Mouse (Mus musculus): ENCODE measurements around the gene Rnaseh2b. TPM values are rescaled to one million over a fixed set of nuclear protein-coding genes. Genes with fewer than 3 reads are reported as not detected.

Gene Rnaseh2b
- 10 to 100 TPM in 1 of 2 experiments, 1 to 10 TPM in 1; 9.9 to 11.1 TPM for total RNA-seq (2021)

GRCm38 (mm10) chr14:62292488-62293339 lies at the start of gene Rnaseh2b, which contains the start of gene Dleu7:
Gene Rnaseh2b (plus strand): TSS chr14:62292589.
Gene Dleu7 (minus strand): TSS chr14:62293047.
- intact Hi-C loops (cut with DNase I): no loop called here
- DNase-seq (ENCODE audit: low spot score): no peak

- DNase-seq (ENCODE audit: low spot score): no peak
- intact Hi-C loops (cut with DNase I): no loop called here
These were observed 48.9 kb upstream of the Rnaseh2b start for GRCm38 (mm10) chr14:62243530-62243929.

GRCm38 (mm10) chr14:62245557-62245956 lies 46.8 kb upstream of the Rnaseh2b start:
- no peak for DNase-seq (ENCODE audit: low spot score)
- intact Hi-C loops (cut with DNase I): no loop called here

- intact Hi-C loops (cut with DNase I): no loop called here
- DNase-seq (ENCODE audit: low spot score): no peak
These were observed 44.0 kb upstream of the Rnaseh2b start for GRCm38 (mm10) chr14:62248345-62248744.

- no peak for DNase-seq (ENCODE audit: low spot score)
- intact Hi-C loops (cut with DNase I): no loop called here
These were observed 43.6 kb upstream of the Rnaseh2b start for GRCm38 (mm10) chr14:62248796-62249195.

- no peak for DNase-seq (ENCODE audit: low spot score)
These were observed 43.1 kb upstream of the Rnaseh2b start for GRCm38 (mm10) chr14:62249251-62249650.

GRCm38 (mm10) chr14:62250046-62250445 lies 42.3 kb upstream of the Rnaseh2b start:
- intact Hi-C loops (cut with DNase I): loop anchor here (5.0 to 10.0 kb wide), 2 partner anchors 208 to 595 kb away; no protein-coding TSS in a partner anchor
- no peak for DNase-seq (ENCODE audit: low spot score)

More at GRCm38 (mm10) chr14:62249251-62249650, 43.1 kb upstream of the Rnaseh2b start:
- intact Hi-C loops (cut with DNase I): no loop called here

GRCm38 (mm10) chr14:62251999-62252398 lies 40.4 kb upstream of the Rnaseh2b start:
- intact Hi-C loops (cut with DNase I): loop anchor here (1.0 to 10.0 kb wide), 4 partner anchors 205 to 681 kb away; no protein-coding TSS in a partner anchor

GRCm38 (mm10) chr14:62254371-62254770 lies 38.0 kb upstream of the Rnaseh2b start:
- intact Hi-C loops (cut with DNase I): loop anchor here (5.0 to 10.0 kb wide), 2 partner anchors 212 to 600 kb away; no protein-coding TSS in a partner anchor
- DNase-seq (ENCODE audit: low spot score): no peak

More at GRCm38 (mm10) chr14:62251999-62252398, 40.4 kb upstream of the Rnaseh2b start:
- no peak for DNase-seq (ENCODE audit: low spot score)

GRCm38 (mm10) chr14:62256066-62256465 lies 36.3 kb upstream of the Rnaseh2b start:
- DNase-seq (ENCODE audit: low spot score): no peak
- intact Hi-C loops (cut with DNase I): loop anchor here (10.0 kb wide), 1 partner anchor 601 kb away; no protein-coding TSS in a partner anchor

- DNase-seq (ENCODE audit: low spot score): no peak
- intact Hi-C loops (cut with DNase I): loop anchor here (10.0 kb wide), 1 partner anchor 603 kb away; no protein-coding TSS in a partner anchor
These were observed 34.3 kb upstream of the Rnaseh2b start for GRCm38 (mm10) chr14:62258125-62258524.

GRCm38 (mm10) chr14:62258978-62259536 lies 33.3 kb upstream of the Rnaseh2b start:
- intact Hi-C loops (cut with DNase I): loop anchor here (10.0 kb wide), 1 partner anchor 604 kb away; no protein-coding TSS in a partner anchor
- DNase-seq (ENCODE audit: low spot score): no peak

GRCm38 (mm10) chr14:62270698-62271396 lies 21.5 kb upstream of the Rnaseh2b start:
- DNase-seq (ENCODE audit: low spot score): no peak
- intact Hi-C loops (cut with DNase I): no loop called here

GRCm38 (mm10) chr14:62273604-62274003 lies 18.8 kb upstream of the Rnaseh2b start:
- no peak for DNase-seq (ENCODE audit: low spot score)
- intact Hi-C loops (cut with DNase I): no loop called here

- intact Hi-C loops (cut with DNase I): no loop called here
- DNase-seq (ENCODE audit: low spot score): no peak
These were observed 9.4 kb upstream of the Rnaseh2b start for GRCm38 (mm10) chr14:62282974-62283373.

GRCm38 (mm10) chr14:62288731-62289130 lies 3.7 kb upstream of the Rnaseh2b start:
- intact Hi-C loops (cut with DNase I): no loop called here
- DNase-seq (ENCODE audit: low spot score): no peak

GRCm38 (mm10) chr14:62291406-62291987 lies 892 bp upstream of the Rnaseh2b start:
- DNase-seq (ENCODE audit: low spot score): no peak
- intact Hi-C loops (cut with DNase I): no loop called here

- intact Hi-C loops (cut with DNase I): no loop called here
These were observed 262 bp upstream of the Rnaseh2b start for GRCm38 (mm10) chr14:62292166-62292487.

GRCm38 (mm10) chr14:62298808-62299207 lies 6.4 kb downstream of the Rnaseh2b start:
- DNase-seq (ENCODE audit: low spot score): no peak
- intact Hi-C loops (cut with DNase I): no loop called here

More at GRCm38 (mm10) chr14:62292166-62292487, 262 bp upstream of the Rnaseh2b start:
- no peak for DNase-seq (ENCODE audit: low spot score)

GRCm38 (mm10) chr14:62300031-62300430 lies 7.6 kb downstream of the Rnaseh2b start:
- intact Hi-C loops (cut with DNase I): no loop called here
- DNase-seq (ENCODE audit: low spot score): no peak
